Mouse (Mus musculus): Measurements from ENCODE around the gene Evpl.

Gene Evpl

GRCm38 (mm10) chr11:116255090-116255981 lies 17.5 kb upstream of the Evpl start:
- WGBS = 58% methylated on average over 22 of the region's 22 CpGs

GRCm38 (mm10) chr11:116254627-116255026 lies 16.8 kb upstream of the Evpl start:
- 56% methylated on average over 9 of the region's 9 CpGs for WGBS

DNA sequence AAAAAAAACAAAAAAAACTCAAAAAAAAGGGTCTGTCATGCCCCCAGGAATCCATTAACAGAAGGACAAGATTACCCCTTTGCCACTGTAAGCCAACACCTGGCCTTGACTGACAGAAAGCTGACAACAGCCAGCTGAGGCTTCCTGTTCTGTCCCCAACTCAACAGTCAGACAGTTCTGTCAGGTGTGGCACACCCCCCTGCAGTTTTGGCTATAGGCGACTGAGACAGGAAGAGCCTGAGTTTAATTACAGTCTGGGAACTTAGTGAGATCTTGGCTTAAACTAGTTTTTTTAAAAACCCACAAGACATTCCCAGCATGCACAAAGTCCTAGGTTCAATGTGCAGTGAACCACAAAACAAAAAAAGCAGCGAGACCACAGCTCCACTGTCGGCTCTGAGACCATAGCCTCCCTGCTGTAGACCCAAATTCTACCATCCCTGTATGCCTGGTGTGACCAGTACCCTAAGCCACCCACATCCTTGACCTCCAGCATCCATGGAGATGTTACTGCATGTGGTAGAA lies 15.3 kb upstream of the Evpl start:
- 86% methylated on average over 3 of the region's 3 CpGs for WGBS

DNA sequence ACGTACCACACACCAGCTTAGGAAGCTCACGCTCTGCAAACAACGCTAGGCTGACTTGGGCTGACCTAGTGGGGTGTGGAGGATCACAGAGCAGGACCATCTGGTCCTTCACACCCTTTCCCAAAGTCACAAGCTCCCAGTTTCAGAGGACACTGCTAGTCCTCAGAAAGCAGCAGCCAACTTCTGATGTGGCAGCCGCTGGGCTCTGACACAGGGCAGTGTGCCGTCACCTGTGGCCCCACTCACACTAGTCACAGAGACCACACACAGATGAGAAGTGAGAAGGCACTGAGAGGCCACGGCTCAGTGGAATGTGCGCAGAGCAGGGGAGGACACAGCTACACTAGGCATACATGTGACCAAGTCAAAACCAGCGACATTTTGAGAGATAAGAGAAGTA lies 13.0 kb upstream of the Evpl start:
- WGBS = 93% methylated on average over 8 of the region's 8 CpGs

GRCm38 (mm10) chr11:116247502-116248222 lies 9.8 kb upstream of the Evpl start:
- WGBS = 83% methylated on average over 14 of the region's 14 CpGs

- 79% methylated on average over 6 of the region's 6 CpGs for WGBS
Measured at GRCm38 (mm10) chr11:116245616-116246015, 7.7 kb upstream of the Evpl start.

DNA sequence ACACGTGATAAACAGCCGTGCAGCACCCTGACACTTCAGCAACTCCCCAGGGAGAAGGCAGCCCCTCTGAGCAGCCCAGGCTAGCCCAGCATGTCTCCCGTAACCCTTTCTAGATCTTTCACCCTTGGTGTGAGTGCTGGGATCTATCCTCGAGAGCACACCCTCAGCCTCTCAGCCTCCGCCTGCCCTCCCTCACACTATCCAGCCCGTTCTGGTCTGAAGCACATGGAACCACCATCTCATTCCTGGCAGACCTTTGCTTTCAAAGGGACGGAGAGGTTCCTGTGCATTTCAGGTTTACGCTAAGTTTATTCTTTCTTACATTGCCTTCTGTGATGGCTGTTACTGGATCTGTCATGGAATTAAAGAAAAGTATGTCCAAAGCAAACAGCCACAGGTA lies 6.7 kb upstream of the Evpl start:
- 86% methylated on average over 8 of the region's 8 CpGs for WGBS

GRCm38 (mm10) chr11:116241744-116242235 lies 3.9 kb upstream of the Evpl start:
- WGBS = 82% methylated on average over 12 of the region's 12 CpGs

DNA sequence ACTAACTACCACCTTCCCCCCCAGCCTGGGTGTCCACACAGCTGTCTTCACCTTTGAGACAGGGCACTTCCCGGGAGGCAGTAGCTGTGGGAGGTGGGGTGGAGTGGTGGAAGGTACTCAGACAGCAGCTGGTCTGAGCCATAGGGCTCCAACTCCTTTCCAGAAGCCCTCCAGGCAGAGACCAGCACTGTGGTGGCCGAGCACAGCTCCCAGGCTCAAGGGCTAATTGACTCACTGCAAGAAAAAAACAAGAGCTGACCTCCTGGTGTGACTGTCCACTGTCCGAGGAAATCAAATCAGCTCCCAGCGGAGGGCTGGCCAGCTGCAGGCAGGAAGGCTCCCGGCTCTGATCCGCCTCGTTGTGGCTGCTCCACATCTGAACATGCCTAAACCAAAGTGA lies 1.9 kb upstream of the Evpl start:
- 57% methylated on average over 7 of the region's 7 CpGs for WGBS

- WGBS = 88% methylated on average over 8 of the region's 8 CpGs
Measured at GRCm38 (mm10) chr11:116234901-116235300, 3.0 kb downstream of the Evpl start.

- 33% methylated on average over 17 of the region's 17 CpGs for WGBS
Measured at GRCm38 (mm10) chr11:116232427-116232826, 5.5 kb downstream of the Evpl start.

GRCm38 (mm10) chr11:116228699-116229098 lies 9.2 kb downstream of the Evpl start:
- 91% methylated on average over 4 of the region's 4 CpGs for WGBS

GRCm38 (mm10) chr11:116226414-116226813 lies 11.5 kb downstream of the Evpl start:
- 0% methylated on average over 2 of the region's 2 CpGs for WGBS

- 33% methylated on average over 23 of the region's 23 CpGs for WGBS
Measured at GRCm38 (mm10) chr11:116222740-116223059, 15.2 kb downstream of the Evpl start.

GRCm38 (mm10) chr11:116221931-116222739 lies 15.7 kb downstream of the Evpl start:
- WGBS = 24% methylated on average over 53 of the region's 53 CpGs

DNA sequence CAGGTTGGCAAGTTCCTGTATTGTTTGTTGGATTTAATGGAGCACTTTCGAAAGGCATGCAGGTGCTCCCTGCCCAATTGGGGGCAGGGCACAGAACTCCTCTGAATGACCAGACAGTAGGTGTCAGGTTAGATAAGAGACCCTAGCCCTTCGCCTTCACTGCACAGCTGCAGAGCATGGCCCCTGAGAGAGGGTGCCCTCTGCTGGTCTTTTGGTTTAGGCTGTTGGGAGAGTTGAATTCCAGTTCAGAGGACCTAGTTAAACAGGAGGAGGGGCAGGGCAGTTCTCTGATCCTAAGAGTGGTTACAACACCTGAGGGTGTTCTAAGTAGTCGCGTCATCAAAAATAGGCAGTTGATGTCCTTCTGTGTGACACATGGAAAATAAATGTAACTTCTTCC lies 18.0 kb downstream of the Evpl start:
- 50% methylated on average over 4 of the region's 4 CpGs for WGBS

GRCm38 (mm10) chr11:116218737-116219400 lies 19.0 kb downstream of the Evpl start:
- 16% methylated on average over 7 of the region's 7 CpGs for WGBS

GRCm38 (mm10) chr11:116218263-116218662 lies 19.6 kb downstream of the Evpl start:
- 76% methylated on average over 2 of the region's 2 CpGs for WGBS

- 83% methylated on average over 11 of the region's 11 CpGs for WGBS
Measured at GRCm38 (mm10) chr11:116216549-116216948, 21.3 kb downstream of the Evpl start.

- 95% methylated on average over 6 of the region's 6 CpGs for WGBS
Measured at GRCm38 (mm10) chr11:116215991-116216390, 21.9 kb downstream of the Evpl start.

DNA sequence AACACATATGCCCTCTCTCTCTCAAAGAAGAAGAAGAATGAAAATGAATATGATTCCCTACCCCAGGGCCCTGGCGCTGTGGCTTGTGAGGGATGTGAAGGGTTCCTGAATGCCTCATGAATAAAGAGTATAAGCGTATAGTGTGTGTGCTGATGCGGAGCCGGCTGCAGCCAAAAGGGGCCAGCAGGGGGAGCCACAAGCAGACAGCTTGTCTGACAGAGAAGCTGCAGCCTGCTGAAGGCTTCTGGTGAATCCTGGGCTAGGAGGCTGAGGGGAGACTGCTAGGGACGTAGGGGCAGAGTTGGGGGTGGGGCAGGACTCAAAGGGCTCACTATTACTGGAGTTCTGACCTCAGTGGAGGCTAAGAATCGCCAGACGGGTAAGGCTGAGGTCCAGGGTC lies 22.7 kb downstream of the Evpl start:
- WGBS = 88% methylated on average over 7 of the region's 7 CpGs
